Mouse (Mus musculus): ENCODE results near the gene Zbtb22.

The Zbtb22 gene

DNA sequence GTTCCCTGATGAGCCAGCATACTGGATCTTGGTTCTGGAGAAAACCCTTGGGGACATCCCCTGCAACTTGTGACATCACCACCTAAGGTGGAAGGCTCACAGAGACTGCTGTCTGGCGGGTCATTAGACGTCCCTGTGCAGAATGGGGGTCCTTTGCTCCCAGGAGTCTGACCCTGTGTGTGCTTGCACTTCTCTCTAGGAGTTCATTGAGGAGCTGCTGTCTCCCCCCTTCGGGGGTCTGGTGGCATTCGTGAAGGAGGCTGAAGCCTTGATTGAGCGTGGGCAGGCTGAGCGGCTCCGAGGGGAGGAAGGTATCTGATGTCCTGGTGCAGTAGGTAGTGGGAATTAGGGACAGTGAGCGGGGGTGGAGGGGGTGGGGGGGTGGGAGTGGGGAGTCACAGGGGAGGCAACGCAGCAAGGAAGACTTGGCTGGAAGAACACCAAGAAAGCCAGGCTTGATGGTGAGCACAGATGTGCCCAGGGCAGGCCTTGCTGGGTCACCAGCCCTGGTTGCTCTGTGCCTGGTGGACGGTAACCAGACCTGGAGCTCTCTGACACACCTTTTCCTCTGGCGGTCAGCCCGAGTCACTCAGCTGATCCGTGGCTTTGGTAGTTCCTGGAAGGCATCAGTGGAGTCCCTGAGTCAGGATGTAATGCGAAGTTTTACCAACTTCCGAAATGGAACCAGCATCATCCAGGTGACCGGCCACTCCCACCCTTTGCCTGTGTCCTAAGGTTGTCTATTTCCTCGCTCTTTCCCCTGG is 49.6 kb downstream of the Zbtb22 start:
- no peak for DNase-seq (ENCODE audit: low spot score)

DNA sequence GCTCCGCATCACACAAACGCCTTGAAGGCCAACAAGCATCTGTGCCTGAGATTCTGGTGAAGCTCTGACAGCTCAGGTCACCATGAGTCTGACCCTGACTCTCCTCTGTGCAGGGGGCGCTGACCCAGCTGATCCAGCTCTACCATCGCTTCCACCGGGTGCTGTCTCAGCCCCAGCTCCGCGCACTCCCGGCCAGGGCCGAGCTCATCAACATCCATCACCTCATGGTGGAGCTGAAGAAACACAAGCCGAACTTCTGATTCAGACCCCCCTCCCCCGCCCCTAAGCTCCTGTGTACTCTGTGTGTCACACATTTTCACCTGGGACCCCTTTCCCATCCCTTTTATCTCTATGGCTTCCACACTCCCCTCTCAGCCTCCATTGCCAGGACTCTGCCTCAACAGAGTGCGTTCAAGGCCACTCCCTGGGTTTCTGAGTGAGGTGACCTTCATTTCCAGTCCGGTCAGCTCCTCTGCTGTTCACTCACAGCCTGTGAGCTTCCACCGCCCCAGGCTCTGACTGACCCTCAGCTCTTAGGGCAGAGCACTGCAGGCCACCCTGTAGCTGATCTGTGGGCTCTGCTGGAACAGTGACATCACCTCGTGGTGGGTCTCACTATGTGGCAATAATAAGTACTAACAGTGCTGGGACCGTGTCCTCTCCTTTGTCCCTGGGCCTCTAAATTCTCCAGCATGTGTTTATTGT is 50.3 kb downstream of the Zbtb22 start:
- DNase-seq (ENCODE audit: low spot score) = no peak

DNA sequence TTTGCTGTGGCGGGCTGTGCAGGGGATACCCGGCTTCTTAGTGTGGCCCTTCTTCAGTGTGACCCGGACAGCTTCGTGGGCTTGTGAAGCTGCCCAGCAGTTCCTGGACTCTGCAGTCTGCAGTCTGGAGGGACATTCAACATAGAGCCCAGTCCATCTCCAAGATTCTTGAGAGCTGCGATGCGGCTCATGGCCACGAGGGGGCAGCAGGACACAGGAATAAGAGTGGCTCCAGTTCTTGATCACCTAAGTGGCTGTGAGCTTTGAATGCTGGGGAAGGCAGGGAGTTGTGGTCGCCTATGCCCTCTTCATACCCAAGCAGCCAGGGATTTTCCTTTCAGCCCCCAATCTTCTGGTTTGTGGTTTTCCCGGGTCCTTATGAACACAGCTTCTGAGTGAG is 52.8 kb downstream of the Zbtb22 start:
- peak; percentile 84 for DNase-seq (ENCODE audit: low spot score)

Measured in layer of hippocampus, adult 11-12 months (tissue).